Mouse (Mus musculus) liver, embryonic 14.5 days (tissue): ENCODE measurements at regions not wholly inside any gene's neighbourhood (a gene's known extent, or its start where the extent isn't known, plus 50 kb on each side); places are given as distances from the start of the nearest gene placed in this dataset.

Source experiments
- ATAC-seq: fragments of 200-750 bp; cut with Nextera tagmentation; 2 replicates; pipeline ENCODE4 v1.8.0; 2017; ENCODE audit warnings: moderate number of reproducible peaks, mild to moderate bottlenecking, moderate library complexity; ENCODE audit not compliant: insufficient read depth
- DNase-seq, 3 experiments: peaks; one replicate each; pipeline ENCODE4 v3.0.0-alpha.2; 2012 to 2013; ENCODE audit warnings: low read depth in 3 of 3, low spot score in 3 of 3
- H3K27ac ChIP-seq: fragments of 300-500 bp; sonication (generic); 2 replicates; pipeline ENCODE4 v1.5.1; 2014; ENCODE audit warnings: moderate library complexity, mild to moderate bottlenecking, control low read depth, inconsistent platforms
- H3K27me3 ChIP-seq: fragments of 300-500 bp; sonication (generic); 2 replicates; pipeline ENCODE4 v1.6.1; 2014; ENCODE audit warnings: mild to moderate bottlenecking, low read length, moderate library complexity; ENCODE audit not compliant: control insufficient read depth, insufficient read depth
- H3K36me3 ChIP-seq: fragments of 300-500 bp; sonication (generic); replicated peaks from 2 replicates; pipeline ENCODE4 v1.6.1; 2014; ENCODE audit warnings: low read depth; ENCODE audit not compliant: control insufficient read depth, insufficient read depth
- H3K4me1 ChIP-seq, 2 experiments: fragments of 200-500 bp in 1 of 2; fragments of 300-500 bp in 1 of 2; sonication (generic) in 1 of 2; replicated peaks; 2 replicates each; pipeline ENCODE4 v1.6.1; 2012 to 2014; ENCODE audit warnings: antibody characterized with exemption in 1 of 2, inconsistent platforms in 1 of 2, low read length in 1 of 2; ENCODE audit not compliant: control insufficient read depth in 2 of 2, insufficient read depth in 2 of 2
- H3K4me2 ChIP-seq: fragments of 300-500 bp; sonication (generic); 2 replicates; pipeline ENCODE4 v1.6.1; 2014; ENCODE audit warnings: low read depth, mild to moderate bottlenecking, control low read depth, moderate library complexity
- H3K4me3 ChIP-seq, 2 experiments: fragments of 200-500 bp in 1 of 2; fragments of 300-500 bp in 1 of 2; sonication (generic) in 1 of 2; 2 replicates each; pipeline ENCODE4 v1.5.1; 2012 to 2014; ENCODE audit warnings: low read depth in 2 of 2, low read length in 2 of 2, mild to moderate bottlenecking in 2 of 2, control low read depth in 1 of 2, inconsistent platforms in 1 of 2, moderate library complexity in 1 of 2; ENCODE audit not compliant: insufficient read depth in 1 of 2
- H3K9ac ChIP-seq: fragments of 300-500 bp; sonication (generic); replicated peaks from 2 replicates; pipeline ENCODE4 v1.6.1; 2014; ENCODE audit warnings: mild to moderate bottlenecking, control low read depth, moderate library complexity
- H3K9me3 ChIP-seq: fragments of 300-500 bp; sonication (generic); 2 replicates; pipeline ENCODE4 v1.6.1; 2016; ENCODE audit warnings: low read length, mixed read lengths; ENCODE audit not compliant: control insufficient read depth
- CTCF ChIP-seq: IDR thresholded peaks from 2 replicates; pipeline ENCODE4 v1.5.1; 2016; ENCODE audit warnings: antibody characterized with exemption, low read depth, control low read depth
- EP300 ChIP-seq: IDR thresholded peaks from 2 replicates; pipeline ENCODE4 v1.6.1; 2016; ENCODE audit warnings: antibody characterized with exemption, low read depth
- WGBS: fragments of 180-500 bp; shearing (Covaris S2); extraction: QIAGEN DNeasy Blood & Tissue Kit; methylation state at CpG from one replicate; pipeline ENCODE4 v1.1.7; 2014; ENCODE audit not compliant: insufficient replicate concordance; 5-methylcytosine and 5-hydroxymethylcytosine counted together

DNA sequence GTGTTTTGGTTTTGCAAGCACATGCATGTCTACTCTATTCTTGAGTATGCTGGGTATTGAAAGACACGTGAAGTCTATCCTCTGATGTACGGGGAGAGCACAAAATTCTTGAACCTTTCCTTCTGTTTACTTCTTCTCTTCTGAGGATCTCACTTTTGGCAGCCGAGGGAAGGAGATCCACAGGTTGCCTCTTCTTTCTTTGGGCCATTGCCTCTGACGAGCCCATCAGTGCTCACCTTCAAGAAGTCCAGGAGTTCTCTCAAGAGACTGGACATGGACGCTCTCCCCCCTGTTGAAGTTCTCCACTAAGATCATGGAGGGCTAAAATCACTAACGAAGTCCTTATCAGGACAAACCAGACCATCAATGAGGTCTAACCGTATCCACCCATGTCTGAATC, 318.8 kb downstream of the Cd83 start:
- 51% methylated on average over 7 of the region's 7 CpGs for WGBS
- Histone ChIP-seq H3K9ac (no peak overlapping the region), H3K27ac (no peak overlapping the region), H3K4me2 (no peak overlapping the region), H3K4me3 (no peak overlapping the region), H3K27me3 (no peaks in the 10 kb centered on the region; the same call in none of the 2 replicates), H3K4me1 (no peaks in the 10 kb centered on the region), H3K9me3 (no peaks in the 10 kb centered on the region), H3K36me3 (no peaks in the 10 kb centered on the region)
- no peak for DNase-seq
- no peak for ATAC-seq
- TF ChIP-seq EP300 (no peak), CTCF (no peak)

DNA sequence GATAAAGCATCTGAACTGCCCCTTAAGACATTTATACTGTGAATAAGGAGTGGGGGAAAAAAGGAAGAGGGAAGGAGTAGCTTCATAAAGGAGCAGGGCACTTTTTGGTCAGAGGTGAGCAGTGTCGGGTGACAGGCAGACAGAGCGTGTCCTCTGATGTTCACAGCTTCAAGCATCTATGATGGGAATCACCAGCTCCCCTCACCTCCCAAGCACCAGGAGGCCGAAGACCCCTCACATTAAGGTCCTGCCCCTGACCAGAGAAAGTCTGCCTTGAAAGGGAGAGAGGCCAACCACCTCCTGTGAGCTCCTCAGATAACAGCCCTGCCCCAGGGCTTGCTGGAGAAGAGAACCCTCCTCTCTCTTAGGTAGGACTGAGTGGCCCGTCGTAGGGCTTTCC, 320.6 kb downstream of the Cd83 start:
- TF ChIP-seq CTCF (no peak), EP300 (no peak)
- Histone ChIP-seq H3K4me2 (no peak overlapping the region), H3K4me3 (no peak overlapping the region), H3K9ac (no peak overlapping the region), H3K27me3 (no peaks in the 10 kb centered on the region; the same call in 1 of the 2 replicates), H3K9me3 (no peaks in the 10 kb centered on the region), H3K27ac (no peak overlapping the region), H3K36me3 (no peaks in the 10 kb centered on the region), H3K4me1 (no peaks in the 10 kb centered on the region)
- ATAC-seq, result no peak
- no peak for DNase-seq
- WGBS, result 51% methylated on average over 5 of the region's 5 CpGs

DNA sequence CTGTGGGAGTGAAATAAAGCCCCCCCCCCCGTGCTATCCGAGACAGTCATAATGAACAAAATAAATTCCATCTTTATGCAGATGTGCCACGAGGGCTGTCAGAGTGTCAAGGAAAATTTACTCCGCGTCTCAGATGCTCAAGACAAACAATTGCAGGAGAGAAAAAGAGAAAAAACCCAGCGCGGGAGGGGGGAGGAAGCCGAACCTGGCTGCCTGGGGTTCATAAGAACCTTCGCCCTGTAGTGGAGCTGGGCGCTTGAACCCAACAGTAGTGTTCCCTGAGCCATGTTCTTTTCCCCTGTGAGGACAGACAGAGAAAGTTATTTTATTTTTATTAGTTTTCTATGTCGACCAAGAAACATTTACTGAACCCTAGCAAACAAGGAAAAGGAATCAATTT, 324.1 kb downstream of the Cd83 start:
- Histone ChIP-seq H3K9ac (no peak overlapping the region), H3K9me3 (no peaks in the 10 kb centered on the region), H3K27ac (no peak overlapping the region), H3K4me2 (no peak overlapping the region), H3K4me3 (no peak overlapping the region), H3K36me3 (no peaks in the 10 kb centered on the region), H3K4me1 (no peaks in the 10 kb centered on the region), H3K27me3 (no peaks in the 10 kb centered on the region)
- no peak for ATAC-seq
- DNase-seq, result no peak
- 71% methylated on average over 11 of the region's 11 CpGs for WGBS
- no peak for TF ChIP-seq EP300
- no peak for TF ChIP-seq CTCF

DNA sequence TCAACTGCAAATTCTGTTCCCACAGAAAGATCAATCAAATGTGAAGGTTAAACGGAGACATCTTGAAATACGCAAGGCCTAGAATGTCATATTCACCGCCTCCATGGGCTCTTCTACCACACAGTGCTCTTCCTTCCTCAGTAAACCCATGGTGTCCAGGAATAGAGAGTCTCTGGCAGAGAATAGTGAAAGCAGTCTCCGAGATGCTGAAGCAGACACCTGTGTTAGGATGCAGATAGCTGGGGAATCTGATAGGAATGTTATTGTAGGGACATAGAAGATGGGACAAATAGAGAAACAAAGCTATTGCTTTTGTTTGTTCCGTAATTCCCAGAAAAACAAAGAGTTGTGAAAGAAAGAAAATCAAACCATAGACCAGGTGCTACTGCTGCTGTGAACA, 328.5 kb downstream of the Cd83 start:
- no peak overlapping the region for H3K27ac ChIP-seq
- H3K27me3 ChIP-seq, result no peaks in the 10 kb centered on the region
- DNase-seq (no peak), ATAC-seq (no peak)
- no peaks in the 10 kb centered on the region for H3K4me1 ChIP-seq
- no peak for TF ChIP-seq CTCF
- TF ChIP-seq EP300, result no peak
- 71% methylated on average over 5 of the region's 5 CpGs for WGBS
- no peak overlapping the region for H3K4me2 ChIP-seq
- no peak overlapping the region for H3K4me3 ChIP-seq
- no peak overlapping the region for H3K9ac ChIP-seq
- H3K9me3 ChIP-seq, result no peaks in the 10 kb centered on the region
- no peaks in the 10 kb centered on the region for H3K36me3 ChIP-seq

DNA sequence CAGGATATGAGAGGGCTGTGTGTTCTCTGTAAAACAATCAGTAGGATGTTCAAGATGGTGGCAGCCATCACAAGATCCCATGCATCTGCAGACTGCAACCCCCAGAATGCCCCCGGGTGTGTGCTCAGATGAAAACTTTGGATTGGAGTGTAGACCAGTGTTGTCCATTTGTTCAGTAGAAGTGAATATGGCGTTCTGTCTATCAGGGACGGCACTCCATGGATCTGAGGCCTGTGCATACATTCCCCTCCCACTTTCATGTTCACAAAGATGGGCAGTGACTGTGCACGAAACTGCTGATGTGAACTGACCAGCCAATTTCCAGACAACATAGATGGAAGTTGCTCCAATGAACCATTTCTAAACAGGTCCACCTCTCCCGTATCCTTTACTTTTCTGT, 330.3 kb downstream of the Cd83 start:
- Histone ChIP-seq H3K9me3 (no peaks in the 10 kb centered on the region), H3K4me1 (no peaks in the 10 kb centered on the region), H3K27me3 (no peaks in the 10 kb centered on the region), H3K4me3 (no peak overlapping the region), H3K4me2 (no peak overlapping the region), H3K36me3 (no peaks in the 10 kb centered on the region), H3K27ac (no peak overlapping the region), H3K9ac (no peak overlapping the region)
- no peak for TF ChIP-seq CTCF
- TF ChIP-seq EP300, result no peak
- DNase-seq, result no peak
- 63% methylated on average over 5 of the region's 5 CpGs for WGBS
- ATAC-seq, result no peak

DNA sequence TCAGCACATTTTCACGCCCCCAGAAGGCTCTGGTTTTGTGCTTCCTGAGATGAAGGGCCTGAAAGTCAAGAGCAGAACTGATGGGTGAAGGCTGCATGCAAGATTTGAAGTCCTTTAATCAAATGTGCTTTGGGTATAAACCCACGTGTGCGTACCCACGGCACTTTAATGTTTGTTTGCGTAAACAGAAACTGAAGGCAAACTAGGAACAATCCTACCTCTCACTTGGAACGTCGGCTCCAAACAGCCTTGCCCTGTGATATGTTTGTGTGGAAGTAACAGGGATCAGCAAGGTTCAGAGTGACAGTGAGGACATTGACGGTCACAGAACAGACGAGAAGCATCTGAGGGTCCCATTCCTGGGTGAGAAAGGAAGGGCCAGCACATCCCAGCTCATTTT, 333.3 kb downstream of the Cd83 start:
- ATAC-seq (no peak), DNase-seq (no peak)
- no peak overlapping the region for H3K27ac ChIP-seq
- TF ChIP-seq EP300 (no peak), CTCF (no peak)
- H3K36me3 ChIP-seq, result no peaks in the 10 kb centered on the region
- no peak overlapping the region for H3K4me2 ChIP-seq
- no peaks in the 10 kb centered on the region for H3K4me1 ChIP-seq
- H3K9me3 ChIP-seq, result no peaks in the 10 kb centered on the region
- no peak overlapping the region for H3K4me3 ChIP-seq
- H3K27me3 ChIP-seq, result no peaks in the 10 kb centered on the region
- H3K9ac ChIP-seq, result no peak overlapping the region
- WGBS, result 63% methylated on average over 9 of the region's 9 CpGs
